Mouse (Mus musculus) kidney, adult 2 months (tissue): ENCODE measurements around the gene Lrrc23. TPM values are rescaled to one million over a fixed set of nuclear protein-coding genes. Genes with fewer than 3 reads are reported as not detected.

Source experiments
- DNase-seq: peaks from one replicate; pipeline ENCODE4 v3.0.0; 2021
- H3K27ac ChIP-seq: fragments of 200-500 bp; 2 replicates; pipeline ENCODE4 v1.5.1; 2012; ENCODE audit warnings: low read depth, low read length, control low read depth, inconsistent platforms; ENCODE audit not compliant: insufficient read depth
- H3K27me3 ChIP-seq: fragments of 200-500 bp; replicated peaks from 2 replicates; pipeline ENCODE4 v1.6.1; 2012; ENCODE audit warnings: mild to moderate bottlenecking, moderate library complexity, low read length, inconsistent platforms; ENCODE audit not compliant: control insufficient read depth, insufficient read depth
- H3K36me3 ChIP-seq: fragments of 200-500 bp; 2 replicates; pipeline ENCODE4 v1.6.1; 2012; ENCODE audit warnings: mild to moderate bottlenecking, moderate library complexity, low read length, inconsistent platforms; ENCODE audit not compliant: control insufficient read depth, insufficient read depth
- H3K4me1 ChIP-seq: fragments of 200-500 bp; 2 replicates; pipeline ENCODE4 v1.6.1; 2011; ENCODE audit warnings: low read length; ENCODE audit not compliant: control insufficient read depth, insufficient read depth
- H3K4me3 ChIP-seq: fragments of 200-500 bp; 2 replicates; pipeline ENCODE4 v1.5.1; 2011; ENCODE audit warnings: mild to moderate bottlenecking, low read depth, low read length, control low read depth; ENCODE audit not compliant: insufficient read depth
- CTCF ChIP-seq: fragments of 200-500 bp; conservative IDR thresholded peaks from 2 replicates; pipeline ENCODE4 v1.5.1; 2011; ENCODE audit warnings: low read depth, mild to moderate bottlenecking, control low read depth, low read length, moderate library complexity, mixed read lengths; ENCODE audit not compliant: insufficient read depth, insufficient read length
- POLR2A ChIP-seq: fragments of 200-500 bp; IDR thresholded peaks from one replicate; pipeline ENCODE4 v1.6.1; 2011; ENCODE audit warnings: low read depth, low read length, control low read depth
- WGBS: fragments of 180-500 bp; shearing (Covaris S2); methylation state at CpG from one replicate; pipeline ENCODE4 v1.1.7; 2018; 5-methylcytosine and 5-hydroxymethylcytosine counted together
- polyA plus RNA-seq: library from polyadenylated mRNA; depleted of rRNA; stranded (reverse); fragments of >200 nt; gene quantifications from 2 replicates; pipeline ENCODE4 v1.2.3, GENCODE M21; 2012

The Lrrc23 gene
- polyA plus RNA-seq, 1 experiment, result 0.66 TPM

DNA sequence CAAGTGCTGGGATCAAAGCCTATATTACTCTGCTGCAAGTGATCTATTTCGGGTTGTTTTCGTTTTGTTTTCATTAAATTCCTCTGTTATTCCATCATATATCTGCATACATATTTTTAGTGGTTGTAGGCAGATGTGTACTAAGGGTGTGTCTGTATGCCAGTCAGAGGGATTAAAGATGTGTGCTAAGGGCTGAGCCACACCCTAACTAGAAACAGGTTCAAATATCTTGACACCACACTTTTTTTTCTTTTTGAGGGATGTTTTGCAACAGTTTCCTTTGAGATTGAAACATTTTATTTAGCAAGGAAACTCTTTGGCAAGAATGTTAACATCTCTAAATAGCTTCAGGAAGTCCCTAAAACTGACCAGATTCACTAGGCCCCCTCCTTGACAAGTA, 16.7 kb upstream of the Lrrc23 start:
- Histone ChIP-seq H3K27ac (peak overlapping the region; percentile 95), H3K4me1 (peaks cover 13% of the 10 kb centered on the region), H3K36me3 (no peaks in the 10 kb centered on the region), H3K27me3 (no peaks in the 10 kb centered on the region), H3K4me3 (no peak overlapping the region)
- no peak for TF ChIP-seq POLR2A
- no peak for TF ChIP-seq CTCF
- WGBS, result 45% methylated on average over 2 of the region's 2 CpGs
- no peak for DNase-seq

- TF ChIP-seq CTCF (no peak), POLR2A (no peak)
- WGBS, result 45% methylated on average over 4 of the region's 4 CpGs
- H3K4me1 ChIP-seq, result peaks cover 13% of the 10 kb centered on the region
- no peaks in the 10 kb centered on the region for H3K27me3 ChIP-seq
- peak overlapping the region; percentile 95 for H3K27ac ChIP-seq
- no peak overlapping the region for H3K4me3 ChIP-seq
- H3K36me3 ChIP-seq, result no peaks in the 10 kb centered on the region
- DNase-seq, result peak; percentile 90
These were observed 16.3 kb upstream of the Lrrc23 start for GRCm38 (mm10) chr6:124795781-124796180.

DNA sequence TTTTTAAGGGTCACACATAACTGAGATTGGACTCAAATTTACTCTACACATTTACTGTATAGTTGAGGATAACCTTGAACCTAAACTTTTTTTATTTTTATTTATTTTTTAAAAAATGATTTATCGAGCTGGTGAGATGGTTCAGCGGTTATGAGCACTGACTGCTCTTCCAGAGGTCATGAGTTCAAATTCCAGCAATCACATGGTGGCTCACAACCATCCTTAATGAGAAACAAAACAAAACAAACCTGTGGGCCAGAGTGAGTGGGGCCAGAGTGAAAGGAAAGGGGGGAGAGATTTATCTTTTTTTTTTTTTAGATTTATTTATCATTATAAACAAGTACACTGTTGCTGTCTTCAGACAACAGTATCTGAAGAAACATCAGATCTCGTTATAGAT, 12.4 kb upstream of the Lrrc23 start:
- Histone ChIP-seq H3K27me3 (no peaks in the 10 kb centered on the region), H3K27ac (no peak overlapping the region), H3K4me3 (no peak overlapping the region), H3K4me1 (peaks cover 13% of the 10 kb centered on the region), H3K36me3 (no peaks in the 10 kb centered on the region)
- 58% methylated on average over 3 of the region's 3 CpGs for WGBS
- DNase-seq, result peak; percentile 80
- TF ChIP-seq POLR2A (no peak), CTCF (no peak)

GRCm38 (mm10) chr6:124790121-124790520, 10.6 kb upstream of the Lrrc23 start:
- Histone ChIP-seq H3K4me3 (no peak overlapping the region), H3K36me3 (no peaks in the 10 kb centered on the region), H3K27me3 (no peaks in the 10 kb centered on the region), H3K27ac (no peak overlapping the region), H3K4me1 (peaks cover 9% of the 10 kb centered on the region)
- peak; percentile 8 for DNase-seq
- WGBS, result 56% methylated on average over 4 of the region's 4 CpGs
- TF ChIP-seq POLR2A (no peak), CTCF (no peak)

DNA sequence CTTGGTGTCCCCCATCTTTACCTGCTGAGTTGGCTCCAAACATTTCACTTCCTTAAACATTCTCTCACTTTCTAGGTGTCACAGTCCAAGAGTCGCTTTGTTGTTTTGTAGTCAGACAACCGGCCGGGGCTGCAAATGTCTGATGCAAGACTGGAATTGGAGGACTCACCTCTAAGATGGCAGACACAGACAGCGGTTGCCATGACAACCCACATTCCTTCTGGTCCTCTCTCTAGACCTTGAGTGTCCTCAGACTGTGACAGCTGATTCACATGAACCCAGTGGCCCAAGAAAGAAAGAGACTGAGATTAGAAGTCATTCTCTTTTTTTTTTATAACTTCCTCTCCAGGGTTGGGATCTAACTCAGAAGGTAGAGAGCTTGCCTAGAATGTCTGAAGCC, 10.0 kb upstream of the Lrrc23 start:
- TF ChIP-seq POLR2A, result no peak
- TF ChIP-seq CTCF, result no peak
- no peak overlapping the region for H3K27ac ChIP-seq
- H3K27me3 ChIP-seq, result no peaks in the 10 kb centered on the region
- DNase-seq, result peak; percentile 4
- H3K4me3 ChIP-seq, result no peak overlapping the region
- no peaks in the 10 kb centered on the region for H3K36me3 ChIP-seq
- WGBS, result 83% methylated on average over 4 of the region's 4 CpGs
- peaks cover 7% of the 10 kb centered on the region for H3K4me1 ChIP-seq

DNA sequence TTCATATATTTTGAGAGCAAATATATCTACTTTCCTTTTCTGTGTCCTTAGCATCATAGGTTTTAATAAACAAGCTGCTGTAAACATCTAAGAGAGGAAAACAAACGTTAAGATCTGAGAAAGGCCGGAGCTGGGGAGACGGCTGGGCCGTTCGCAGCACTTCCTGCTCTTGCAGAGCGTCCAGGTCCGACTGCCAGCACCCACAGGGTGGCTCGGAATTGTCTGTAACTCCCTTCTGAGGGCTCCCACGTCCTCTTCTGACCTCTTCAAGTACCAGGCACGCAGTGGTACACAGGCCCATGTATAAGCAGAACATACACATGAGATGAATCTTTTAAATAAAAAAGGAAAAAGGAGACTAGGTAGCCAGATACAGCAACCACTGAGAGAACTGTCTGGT, 8.2 kb upstream of the Lrrc23 start:
- Histone ChIP-seq H3K4me3 (no peak overlapping the region), H3K36me3 (no peaks in the 10 kb centered on the region), H3K4me1 (peaks cover 7% of the 10 kb centered on the region), H3K27ac (no peak overlapping the region), H3K27me3 (no peaks in the 10 kb centered on the region)
- no peak for DNase-seq
- TF ChIP-seq POLR2A (no peak), CTCF (no peak)
- WGBS, result 72% methylated on average over 10 of the region's 10 CpGs

GRCm38 (mm10) chr6:124786756-124787420, 7.4 kb upstream of the Lrrc23 start:
- Histone ChIP-seq H3K36me3 (no peaks in the 10 kb centered on the region), H3K27ac (peak overlapping the region; percentile 16; the same call in 1 of the 2 replicates), H3K4me3 (no peak overlapping the region), H3K27me3 (no peaks in the 10 kb centered on the region), H3K4me1 (peaks cover 2% of the 10 kb centered on the region; the same call in 1 of the 2 replicates)
- peak; percentile 81 for DNase-seq
- 0 out of 2 replicates have a peak, but pooled peaks have one; percentile 4 for TF ChIP-seq CTCF
- TF ChIP-seq POLR2A, result no peak
- WGBS, result 36% methylated on average over 8 of the region's 8 CpGs

DNA sequence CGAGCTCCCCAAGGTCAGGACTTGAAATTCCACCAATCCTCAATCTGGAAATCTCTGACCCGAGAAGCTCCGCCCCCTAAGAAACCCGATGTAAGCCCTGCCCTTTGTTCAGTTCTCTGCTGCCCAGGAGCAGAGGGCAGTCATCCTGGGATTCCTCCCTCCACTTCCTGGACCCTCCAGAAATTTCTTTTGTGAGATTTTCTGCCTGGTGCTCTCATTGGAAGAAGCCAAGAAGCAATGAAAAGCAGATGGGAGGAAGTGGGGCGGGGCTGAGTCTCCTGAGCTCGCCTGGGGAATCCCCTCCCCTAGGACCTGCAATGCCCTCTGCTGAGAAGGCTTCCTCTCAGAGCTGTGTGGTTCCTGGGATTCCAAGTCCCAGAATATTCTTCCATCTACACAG, 2.9 kb upstream of the Lrrc23 start:
- Histone ChIP-seq H3K4me1 (peaks cover 2% of the 10 kb centered on the region; the same call in 1 of the 2 replicates), H3K27me3 (no peaks in the 10 kb centered on the region), H3K4me3 (no peak overlapping the region), H3K27ac (no peak overlapping the region), H3K36me3 (no peaks in the 10 kb centered on the region)
- DNase-seq, result peak; percentile 64
- WGBS, result 25% methylated on average over 6 of the region's 6 CpGs
- TF ChIP-seq CTCF (no peak), POLR2A (no peak)
